Mouse (Mus musculus): ENCODE data around the gene Cbx4. TPM values are rescaled to one million over a fixed set of nuclear protein-coding genes. Genes with fewer than 3 reads are reported as not detected.

Cbx4 gene
- total RNA-seq, 2 experiments from 2014 or later: 11.5 to 13.6 TPM

DNA sequence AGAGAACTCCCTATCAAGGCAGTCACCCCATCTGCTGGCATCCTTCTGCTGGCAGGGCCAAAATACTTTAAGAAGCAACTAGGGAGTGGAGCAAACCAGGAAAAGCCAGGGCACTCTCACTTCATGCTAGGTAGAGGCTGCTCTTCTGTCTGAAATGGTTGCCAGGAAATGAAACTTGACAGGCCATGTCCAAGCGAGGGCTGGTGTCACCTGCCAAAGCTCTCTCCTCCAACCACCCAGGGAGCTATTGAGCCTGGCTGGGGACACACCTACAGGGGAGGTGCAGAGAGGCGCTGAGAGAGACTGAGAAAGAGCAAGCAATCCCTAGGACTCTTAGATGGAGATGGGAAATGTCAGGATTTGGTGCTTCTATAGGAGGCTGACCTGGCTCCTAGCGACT is 26.8 kb downstream of the Cbx4 start:
- no peak for DNase-seq
- intact Hi-C loops (cut with DNase I): no loop called here

DNA sequence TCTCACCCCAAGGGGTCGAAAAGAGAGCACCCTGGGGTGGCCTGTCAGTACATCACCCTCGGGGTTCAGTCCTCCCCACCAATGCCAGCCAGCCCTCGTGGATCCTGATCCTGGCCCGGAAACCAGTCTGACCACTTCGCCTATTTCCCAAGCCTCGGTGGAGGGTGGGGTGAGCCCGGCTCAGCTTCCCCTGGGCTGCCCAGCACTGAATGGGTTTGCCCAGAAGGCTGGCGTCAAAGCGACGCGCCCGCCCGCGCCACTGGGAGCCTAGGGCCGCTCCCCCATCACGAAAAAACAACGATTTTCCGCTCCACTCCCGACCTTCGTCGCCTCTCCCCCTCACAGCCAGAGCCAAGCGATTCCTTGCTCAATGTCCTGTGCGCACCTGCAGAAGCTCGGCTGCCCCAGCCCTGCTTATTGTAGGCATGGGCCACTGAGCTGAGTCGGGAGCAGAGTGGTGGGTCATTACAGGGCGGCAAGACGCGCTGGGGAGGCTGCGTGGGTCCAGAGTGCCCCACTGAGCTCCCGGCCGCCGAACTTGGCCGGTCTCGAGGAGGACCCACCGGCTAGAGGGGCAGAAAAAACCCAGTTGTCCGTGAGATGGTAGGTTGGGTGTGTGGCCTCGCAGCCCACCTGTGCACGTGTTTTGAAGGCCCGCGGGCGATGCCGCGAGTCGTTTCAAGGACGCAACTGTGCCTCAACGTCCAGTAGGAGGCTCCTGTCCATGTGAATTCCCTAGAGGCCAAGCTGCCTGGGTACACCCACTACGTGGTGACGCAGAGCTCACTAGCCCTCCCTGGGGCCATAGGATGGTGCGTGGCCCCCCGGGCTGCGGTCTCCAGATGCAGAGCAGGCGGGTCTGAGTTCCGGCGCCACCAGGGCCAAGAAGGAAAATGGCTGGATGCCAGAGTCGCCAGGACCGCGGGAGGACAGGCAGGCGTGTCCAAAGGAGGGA is 27.7 kb downstream of the Cbx4 start:
- intact Hi-C loops (cut with DNase I): no loop called here
- DNase-seq: peak; percentile 37 to 48

DNA sequence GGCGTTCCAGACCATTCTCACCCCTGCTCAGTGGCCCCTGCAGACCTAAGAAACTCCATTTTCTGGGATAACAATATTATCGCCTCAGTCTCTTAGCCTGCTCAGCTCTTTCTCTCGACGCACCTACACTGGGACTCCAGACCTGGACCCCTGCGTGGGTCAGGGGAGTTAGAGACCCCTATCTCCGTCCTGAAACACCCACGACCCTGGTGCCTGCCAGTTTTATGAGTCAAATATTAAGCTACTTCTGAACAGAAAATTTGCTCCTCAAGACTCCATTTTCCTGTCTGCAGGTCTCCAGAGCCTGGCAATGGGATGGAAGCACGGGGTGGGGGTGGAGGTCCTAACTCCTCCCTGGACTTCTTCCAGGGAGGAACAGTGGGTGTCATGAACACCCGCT is 28.7 kb downstream of the Cbx4 start:
- intact Hi-C loops (cut with DNase I): loop anchor here (2.0 kb wide), 1 partner anchor 70 kb away; no protein-coding TSS in a partner anchor
- DNase-seq: no peak

DNA sequence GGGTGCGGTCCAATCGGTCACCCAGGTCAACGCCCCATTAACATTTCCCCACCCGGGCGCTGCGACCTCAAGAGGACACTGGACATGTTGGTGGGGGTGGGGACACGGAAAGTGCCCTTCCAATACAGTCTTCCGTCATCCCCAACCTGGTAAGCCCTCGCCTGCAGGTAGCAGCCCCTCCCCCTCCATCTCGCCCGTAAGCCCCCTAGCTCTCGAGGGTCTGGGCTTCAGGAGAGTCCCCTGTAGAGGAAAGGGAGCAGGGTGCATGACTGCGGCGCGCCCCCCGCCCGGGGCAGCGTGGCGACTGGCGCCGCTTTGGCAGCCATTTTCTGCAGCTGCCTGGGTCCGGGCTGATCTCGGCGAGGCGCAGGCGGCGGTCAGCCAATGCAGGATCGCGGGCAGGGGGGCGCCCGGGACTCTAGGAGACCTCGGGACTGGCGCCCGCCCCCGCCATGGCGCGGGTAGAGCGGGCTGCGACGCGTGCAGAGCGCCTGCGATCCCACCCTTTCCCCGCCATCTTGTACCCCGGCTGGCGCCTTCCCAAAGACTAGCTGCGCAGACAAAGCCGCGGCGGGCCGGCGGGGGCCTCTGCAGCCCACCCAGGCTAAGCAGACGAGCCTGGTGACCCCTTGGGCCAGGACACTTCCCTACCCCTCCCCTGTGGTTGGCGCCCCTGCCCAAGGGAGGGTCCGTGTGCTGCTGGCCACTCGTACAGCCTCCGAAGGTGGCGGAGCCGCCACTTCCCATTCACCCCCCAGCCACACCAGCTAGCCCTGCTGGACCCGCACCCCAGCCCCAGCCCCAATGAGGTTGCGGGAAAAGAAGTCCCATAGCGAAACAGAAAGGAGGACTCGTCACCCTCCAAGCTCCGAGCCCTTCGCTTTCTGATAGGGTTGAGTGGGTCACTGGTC is 29.5 kb downstream of the Cbx4 start:
- peak; percentile 67 to 81 for DNase-seq
- intact Hi-C loops (cut with DNase I): loop anchor here (2.0 kb wide), 1 partner anchor 70 kb away; no protein-coding TSS in a partner anchor

DNA sequence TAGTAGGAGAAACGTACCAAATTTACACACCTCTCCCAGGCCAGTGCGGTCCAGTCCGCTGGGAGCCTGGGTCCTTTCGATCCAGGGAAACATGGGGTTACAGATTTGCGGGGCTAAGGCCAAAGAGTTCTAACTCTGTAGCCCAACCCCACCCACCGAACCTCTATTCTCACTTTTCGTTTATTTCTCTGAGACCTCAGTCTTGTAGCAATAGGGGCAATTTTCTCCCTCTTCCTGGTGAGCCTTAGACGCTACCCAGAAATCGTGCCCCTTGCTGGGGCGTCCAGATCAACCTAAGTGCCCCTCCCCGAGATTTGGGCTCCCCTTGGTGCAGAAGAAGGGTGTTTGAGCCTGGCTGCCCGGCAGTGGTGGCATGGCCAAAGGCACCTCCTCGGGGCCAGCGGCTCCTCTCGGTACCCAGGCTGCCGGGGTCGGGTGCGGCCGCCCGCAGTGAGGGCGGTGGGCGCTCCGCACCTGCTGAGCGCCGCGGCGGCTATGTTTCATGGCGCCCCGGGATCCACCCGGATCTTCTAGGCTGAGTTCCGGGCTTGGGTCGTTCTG is 30.4 kb downstream of the Cbx4 start:
- DNase-seq: peak; percentile 47 to 59
- intact Hi-C loops (cut with DNase I): loop anchor here (2.0 kb wide), 1 partner anchor 71 kb away; no protein-coding TSS in a partner anchor

DNA sequence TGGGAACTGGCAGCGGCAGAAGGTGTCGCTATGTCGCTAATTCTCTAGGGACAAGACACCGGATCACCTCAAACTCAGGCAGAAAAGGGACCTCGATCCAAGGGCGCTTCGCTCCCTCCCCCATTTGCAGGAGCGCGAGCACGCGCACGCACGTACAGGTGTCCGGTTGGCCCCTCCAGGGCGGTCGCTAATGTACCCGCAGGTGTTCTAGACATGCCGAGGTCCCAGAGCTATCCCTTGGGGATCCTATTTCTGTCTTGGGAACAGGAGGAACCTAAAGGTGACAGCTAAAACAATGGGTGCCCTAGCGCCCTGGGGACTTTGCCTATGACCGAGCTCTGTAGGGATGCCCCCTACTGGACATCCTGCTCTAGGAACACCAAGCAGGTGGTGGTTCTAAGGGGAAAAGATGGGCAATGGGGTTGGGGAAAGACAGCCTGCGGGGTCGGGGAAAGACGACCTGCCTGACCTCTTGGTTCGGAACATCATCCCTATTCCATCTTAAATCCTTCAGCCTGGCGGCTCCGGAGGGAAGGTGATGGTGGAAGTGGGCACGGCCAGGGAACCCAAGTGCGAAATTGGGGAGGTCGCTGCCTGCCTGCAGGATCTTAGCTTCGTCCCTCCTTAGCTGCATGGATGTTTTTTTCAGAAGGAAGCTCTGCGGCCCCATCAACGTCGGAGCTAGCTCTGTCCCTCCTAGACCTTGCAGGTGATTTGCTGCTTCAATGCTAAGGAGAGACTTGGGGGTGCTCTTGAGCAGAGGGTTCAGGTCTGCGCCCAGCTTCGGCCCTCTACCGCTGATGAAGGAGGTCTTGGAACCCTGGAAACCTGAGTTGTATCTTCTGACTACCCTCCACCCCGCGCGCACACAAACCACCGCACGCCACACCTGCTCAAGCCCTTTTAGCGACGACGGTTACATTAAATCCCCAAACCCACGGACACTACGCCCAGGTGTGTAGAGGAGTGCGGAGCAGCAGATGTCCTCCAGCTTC is 31.4 kb downstream of the Cbx4 start:
- intact Hi-C loops (cut with DNase I): loop anchor here (1.0 kb wide), 1 partner anchor 31 kb away; no protein-coding TSS in a partner anchor
- DNase-seq: peak; percentile 35 to 56

DNA sequence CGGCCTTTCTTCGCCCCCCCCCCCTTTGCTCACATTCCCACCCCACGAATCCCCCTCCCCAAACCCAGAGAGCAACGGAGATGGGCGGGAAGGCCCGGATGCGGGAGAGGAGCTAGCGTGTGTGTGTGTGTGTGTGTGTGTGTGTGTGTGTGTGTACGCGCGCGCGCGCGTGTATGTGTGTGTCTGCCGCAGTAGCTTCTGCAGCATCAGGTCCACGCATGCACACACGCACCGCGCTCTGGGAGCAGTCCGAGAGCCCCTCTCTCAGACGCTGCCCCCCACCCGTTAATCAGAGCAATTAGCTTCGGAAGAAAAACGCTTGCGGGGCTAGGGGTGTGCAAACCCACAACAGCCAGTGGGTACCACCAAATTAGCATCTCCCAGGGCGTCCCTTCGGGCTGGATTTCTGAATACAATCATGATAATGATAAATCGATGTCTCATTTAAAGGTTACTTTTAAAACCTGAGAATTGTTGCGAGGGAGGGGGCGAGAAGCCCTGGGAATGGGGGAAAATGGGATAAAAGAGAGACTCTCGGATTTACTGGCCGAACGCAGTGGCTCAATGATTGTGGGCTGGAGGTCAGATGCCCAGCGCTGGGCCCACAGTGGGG is 32.2 kb downstream of the Cbx4 start:
- intact Hi-C loops (cut with DNase I): loop anchor here (1.0 kb wide), 1 partner anchor 31 kb away; no protein-coding TSS in a partner anchor
- DNase-seq: no peak

DNA sequence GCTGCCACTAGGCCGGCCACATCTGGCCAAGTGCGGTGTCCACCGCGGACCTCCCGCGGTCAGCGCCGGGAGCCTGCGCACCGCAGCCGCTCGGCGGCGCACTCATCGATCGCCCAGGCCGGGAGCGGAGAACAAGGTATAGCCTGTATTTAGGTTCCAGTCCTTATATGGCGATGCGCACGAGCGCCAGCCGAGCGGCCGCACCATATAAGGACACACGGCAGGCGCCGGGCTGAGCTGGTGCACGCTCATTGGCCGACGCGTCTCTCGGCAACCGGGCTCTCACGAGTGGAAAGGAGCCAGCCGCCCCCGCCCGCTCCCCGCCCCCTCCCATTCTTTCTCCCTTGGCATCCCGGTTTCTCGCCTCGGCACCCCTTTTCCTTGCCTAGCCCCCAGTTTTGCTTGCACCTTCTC is 32.8 kb downstream of the Cbx4 start:
- intact Hi-C loops (cut with DNase I): no loop called here

DNA sequence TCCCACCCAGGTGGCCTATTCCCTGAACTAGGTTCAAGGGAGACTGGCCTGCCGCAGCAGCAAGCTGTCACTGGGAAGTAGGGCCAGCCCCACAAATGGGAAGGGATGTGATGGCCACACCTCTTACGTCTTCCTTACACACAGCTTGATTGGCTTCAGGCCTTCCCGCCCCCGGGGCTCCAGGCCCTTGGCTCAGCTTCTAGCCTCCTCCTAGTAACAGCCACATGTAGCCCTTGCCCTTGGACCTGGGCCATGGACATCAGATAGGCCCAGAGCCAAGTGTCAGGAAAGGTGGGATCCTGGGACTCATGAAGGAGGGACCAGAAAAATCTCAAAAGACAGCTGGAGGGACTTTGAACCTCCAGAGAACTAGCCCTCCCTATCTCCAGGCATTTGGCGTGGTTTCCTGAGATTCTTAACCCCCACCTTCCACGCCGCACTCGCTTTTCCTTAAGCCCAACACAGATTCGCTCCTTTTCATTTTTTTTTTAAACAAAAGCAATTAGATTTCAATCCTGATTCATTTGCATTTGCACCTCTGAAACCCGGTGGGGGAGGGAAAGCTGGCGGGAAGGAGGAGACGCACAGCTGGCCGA is 33.3 kb downstream of the Cbx4 start:
- intact Hi-C loops (cut with DNase I): loop anchor here (1.0 kb wide), 1 partner anchor 138 kb away; no protein-coding TSS in a partner anchor
- peak; percentile 46 to 47 for DNase-seq

More for the DNA sequence above, 32.8 kb downstream of the Cbx4 start:
- DNase-seq: peak; percentile 70 to 73

DNA sequence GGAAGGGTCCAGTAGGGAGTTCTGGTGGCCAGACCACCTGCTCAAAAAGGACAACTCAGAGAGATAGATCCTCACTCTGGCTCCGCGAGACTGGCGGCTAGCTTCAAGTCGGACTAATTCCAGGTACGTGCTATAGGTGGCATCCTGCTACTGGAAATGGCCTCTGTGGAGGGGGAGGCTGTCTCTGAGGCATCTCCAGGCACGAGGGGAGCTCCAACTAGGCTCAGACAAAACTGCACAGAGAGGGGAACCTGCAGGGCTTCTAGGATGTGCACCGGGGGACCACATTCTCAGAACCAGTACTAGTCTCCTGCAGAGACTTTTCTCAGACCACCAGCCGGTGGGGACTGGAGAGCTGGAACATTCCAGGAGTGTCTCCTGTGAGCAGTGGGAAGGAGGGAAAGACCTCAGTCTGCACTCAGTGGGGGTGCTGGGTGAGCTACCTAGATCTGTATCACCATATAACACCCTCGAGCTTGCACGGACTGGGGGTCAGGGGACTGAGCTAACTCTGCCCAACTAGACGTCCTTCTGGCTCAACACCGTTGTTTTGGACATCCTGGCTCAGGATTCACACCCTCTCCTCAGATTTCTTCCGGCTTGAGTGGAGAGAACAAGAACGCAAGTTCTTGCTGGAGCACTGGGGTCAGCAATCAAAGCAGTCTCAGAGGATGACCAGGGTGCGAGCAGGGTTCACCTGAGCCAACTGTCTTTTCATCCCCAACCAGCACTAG is 33.9 kb downstream of the Cbx4 start:
- peak in 1 of 2 experiments; percentile 15 for DNase-seq
- intact Hi-C loops (cut with DNase I): loop anchor here (1.0 kb wide), 1 partner anchor 138 kb away; no protein-coding TSS in a partner anchor

DNA sequence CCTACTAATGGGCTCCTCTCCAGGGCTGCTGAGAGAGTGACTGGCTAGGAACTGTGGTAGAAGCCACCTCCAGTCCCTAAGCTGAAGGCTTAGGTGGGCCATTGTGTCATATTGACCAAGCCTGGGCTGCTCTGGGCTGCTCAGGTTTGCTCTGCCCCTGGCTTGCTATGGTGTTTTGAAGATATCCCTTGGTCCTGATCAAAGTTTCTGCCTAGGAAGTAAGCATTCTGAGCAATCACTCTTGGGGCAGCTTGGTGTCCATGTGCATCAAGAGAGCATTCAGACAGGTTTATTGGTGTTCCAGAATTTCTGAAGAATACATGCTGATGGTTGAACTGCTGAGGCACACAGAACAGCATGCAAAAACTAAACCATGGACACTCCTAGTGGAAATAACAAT is 34.6 kb downstream of the Cbx4 start:
- DNase-seq: no peak
- intact Hi-C loops (cut with DNase I): no loop called here

DNA sequence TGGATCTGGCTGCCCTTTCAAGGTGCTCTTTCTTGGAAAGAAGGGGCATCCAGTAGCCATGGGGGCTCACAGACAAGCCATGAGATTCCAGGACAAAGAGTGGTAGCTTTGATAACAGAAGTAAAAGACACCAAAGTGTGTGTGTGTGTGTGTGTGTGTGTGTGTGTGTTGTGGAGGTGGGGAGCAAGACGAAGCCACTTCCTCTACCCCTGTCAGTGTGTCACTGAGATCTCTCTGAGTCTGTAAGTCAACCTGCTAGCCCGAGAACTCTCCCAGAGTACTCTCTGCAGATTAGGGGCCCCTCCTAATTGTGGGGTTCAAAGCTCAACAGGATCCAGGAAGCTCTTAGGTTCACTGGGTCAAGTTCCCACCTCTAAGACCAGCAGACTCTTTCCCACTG is 35.7 kb downstream of the Cbx4 start:
- intact Hi-C loops (cut with DNase I): no loop called here
- no peak for DNase-seq

DNA sequence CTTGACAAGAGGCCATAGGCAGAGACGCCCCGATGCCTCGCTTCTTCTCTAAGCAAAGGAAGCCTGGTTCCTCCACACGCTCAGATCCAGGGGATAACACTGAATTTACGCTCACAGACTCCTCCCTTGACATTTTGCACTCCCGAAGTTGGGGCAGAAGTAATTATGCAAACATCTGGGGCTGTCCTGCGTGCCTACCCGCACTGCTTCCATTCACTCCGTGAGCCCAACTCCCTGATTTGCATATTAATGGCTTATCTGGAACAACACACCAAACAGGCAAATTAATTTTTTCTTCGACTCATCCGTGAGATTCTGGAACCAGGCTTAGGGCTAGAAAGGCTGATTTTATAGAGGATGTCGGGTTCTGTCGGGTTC is 37.9 kb downstream of the Cbx4 start:
- intact Hi-C loops (cut with DNase I): no loop called here
- no peak for DNase-seq

DNA sequence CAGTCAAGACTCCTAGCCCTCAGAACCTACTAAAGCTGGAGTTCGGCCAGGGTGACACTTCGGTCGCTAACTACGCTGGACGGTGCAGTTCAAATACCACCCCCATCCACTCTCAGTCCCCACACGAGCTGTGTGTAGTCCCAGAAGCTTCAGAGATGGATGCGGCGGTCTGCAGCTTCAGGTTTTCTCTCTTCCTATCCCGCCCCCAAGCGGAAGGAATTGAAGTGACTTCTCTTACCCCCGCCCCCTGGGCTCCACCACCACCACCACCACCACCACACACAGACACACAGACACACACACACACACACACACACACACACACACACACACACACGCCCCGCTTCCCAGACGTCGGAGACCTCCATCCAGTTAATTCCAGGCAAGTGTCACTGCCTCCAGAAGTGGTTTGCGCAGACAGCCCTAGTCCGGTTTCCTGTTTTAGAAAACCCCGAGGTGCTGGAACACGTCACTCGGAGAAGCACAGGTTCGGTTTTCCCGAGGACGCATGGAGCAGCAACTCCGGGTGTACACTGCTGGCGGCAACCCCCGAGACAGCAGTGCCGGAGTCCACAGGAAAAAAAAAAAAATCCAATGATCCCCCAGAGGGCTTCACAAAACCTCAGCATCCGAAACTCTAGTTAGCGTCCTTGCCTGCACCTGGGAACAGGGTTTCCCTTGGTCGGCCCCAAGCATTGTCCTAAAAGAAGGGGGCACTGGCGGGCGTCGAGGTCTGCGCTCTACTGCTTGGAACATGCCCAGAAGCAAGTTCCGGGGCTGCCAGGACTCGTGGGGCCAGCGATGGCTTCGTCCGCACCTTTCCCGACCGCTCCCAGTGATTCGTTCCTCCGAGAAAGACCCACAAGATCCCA is 38.5 kb downstream of the Cbx4 start:
- DNase-seq: peak in 1 of 2 experiments; percentile 23
- intact Hi-C loops (cut with DNase I): no loop called here

DNA sequence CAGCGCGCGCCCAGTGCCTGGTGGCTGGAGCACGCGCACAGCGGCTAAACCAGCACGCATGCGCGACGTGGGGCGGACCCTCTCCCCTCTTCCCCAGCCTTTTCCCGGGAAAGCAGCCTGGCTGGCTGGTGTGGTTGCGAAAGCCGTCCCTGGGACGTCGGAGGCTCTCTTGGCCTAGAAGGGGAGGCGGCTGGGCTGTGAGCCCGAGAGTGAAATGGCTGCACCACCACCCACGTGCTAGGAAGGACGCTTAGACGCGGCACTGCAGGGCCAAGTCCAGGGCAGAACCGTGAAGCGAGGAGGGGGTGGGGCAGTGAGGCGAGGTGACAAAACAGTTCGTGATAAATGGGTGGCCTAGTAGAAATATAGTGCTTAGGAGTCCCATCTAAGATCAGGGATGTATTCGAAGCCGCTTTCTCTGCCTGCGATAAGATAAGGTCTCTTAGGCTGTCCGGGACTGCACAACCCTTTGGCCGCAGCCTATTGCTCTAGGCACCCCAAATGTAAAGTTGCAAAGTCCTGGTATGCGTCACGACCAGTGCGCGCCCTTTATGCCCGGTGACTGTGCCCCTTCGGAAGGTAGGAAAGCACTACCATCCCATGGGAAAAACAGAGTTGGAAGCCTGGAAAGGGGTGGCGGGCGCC is 39.3 kb downstream of the Cbx4 start:
- intact Hi-C loops (cut with DNase I): no loop called here
- DNase-seq: peak; percentile 66 to 75

All from heart, postnatal 36 days (tissue).